Comparison of ENCODE assay signal across 20 mouse cellular contexts in genomic region chr10:119937481-119937880, GRCm38 (mm10).
DNase-seq lines count a peak whose midpoint lies in the region; ATAC-seq lines count a peak whose summit lies in the region.
"Had no signal": no experiment of that assay in that cellular context is flagged by ENCODE, and none has a peak within 500 bp of the region (broad histone marks: within the 10 kb centered on the region; RNA-seq: fewer than 3 reads in every experiment).

No protein-coding gene starts in this region.

- no peak overlapping the region for H3K27ac ChIP-seq in hindbrain, embryonic 14.5 days
- H3K27ac ChIP-seq in hindbrain, embryonic 11.5 days (ENCODE audit: low read depth, low read length) = no peak overlapping the region
- no peak overlapping the region for H3K27ac ChIP-seq in midbrain, embryonic 14.5 days (replicated peaks; ENCODE audit: low read depth, low read length)
- no peak overlapping the region for H3K27ac ChIP-seq in midbrain, embryonic 13.5 days
- no peak overlapping the region for H3K27ac ChIP-seq in embryonic facial prominence, embryonic 10.5 days (replicated peaks)
- 0 out of 2 replicates have a peak overlapping the region, but pooled peaks have one; percentile 55 for H3K27ac ChIP-seq in forebrain, embryonic 16.5 days (ENCODE audit: low read length)
- H3K27ac ChIP-seq: embryonic facial prominence, embryonic 12.5 days; heart, adult 2 months; heart, embryonic 15.5 days; intestine, embryonic 15.5 days had no signal

- no peak for DNase-seq in hindbrain, embryonic 14.5 days (ENCODE audit: low spot score)
- no peak for DNase-seq in hindbrain, embryonic 11.5 days (ENCODE audit: low spot score)
- peak; percentile 42 for DNase-seq in midbrain, embryonic 14.5 days
- DNase-seq in embryonic facial prominence, embryonic 10.5 days (ENCODE audit: low spot score) = peak; percentile 5
- DNase-seq in frontal cortex, postnatal 14 days (ENCODE audit: low spot score in 2 of 2) = no peak
- DNase-seq in cerebellum, adult 8-10 months = no peak
- DNase-seq: adrenal gland, postnatal 10 days; cerebellum, adult 18-20 months; cerebellum, postnatal 10 days; embryo, embryonic 11 days; gastrocnemius, postnatal 10 days; heart, adult 2 months; heart, postnatal 14 days; kidney, adult 18-20 months had no signal

- H3K27me3 ChIP-seq in hindbrain, embryonic 14.5 days (ENCODE audit: control insufficient read depth, insufficient read depth, low read length) = no peaks in the 10 kb centered on the region
- H3K27me3 ChIP-seq in hindbrain, embryonic 11.5 days (ENCODE audit: control insufficient read depth, insufficient read depth, low read length) = no peaks in the 10 kb centered on the region
- H3K27me3 ChIP-seq in midbrain, embryonic 14.5 days (ENCODE audit: control insufficient read depth, insufficient read depth, low read length) = no peaks in the 10 kb centered on the region
- H3K27me3 ChIP-seq in midbrain, embryonic 13.5 days = no peaks in the 10 kb centered on the region
- no peaks in the 10 kb centered on the region for H3K27me3 ChIP-seq in embryonic facial prominence, embryonic 10.5 days (replicated peaks; ENCODE audit: low read depth, poor library complexity, severe bottlenecking)
- H3K27me3 ChIP-seq in forebrain, embryonic 16.5 days (replicated peaks; ENCODE audit: control insufficient read depth, insufficient read depth, low read length) = no peaks in the 10 kb centered on the region
- H3K27me3 ChIP-seq: embryonic facial prominence, embryonic 12.5 days; heart, embryonic 15.5 days; intestine, embryonic 15.5 days had no signal

- 0 out of 2 replicates have a peak overlapping the region, but pooled peaks have one; percentile 4 for H3K4me2 ChIP-seq in hindbrain, embryonic 14.5 days (replicated peaks)
- no peak overlapping the region for H3K4me2 ChIP-seq in hindbrain, embryonic 11.5 days (replicated peaks; ENCODE audit: low read depth, low read length)
- no peak overlapping the region for H3K4me2 ChIP-seq in midbrain, embryonic 14.5 days (ENCODE audit: low read length)
- no peak overlapping the region for H3K4me2 ChIP-seq in midbrain, embryonic 13.5 days (replicated peaks)
- H3K4me2 ChIP-seq in forebrain, embryonic 16.5 days (ENCODE audit: low read length) = peak overlapping the region; percentile 29
- H3K4me2 ChIP-seq: embryonic facial prominence, embryonic 12.5 days; heart, embryonic 11.5 days; heart, embryonic 15.5 days; intestine, embryonic 15.5 days had no signal

- H3K9ac ChIP-seq in hindbrain, embryonic 14.5 days = no peak overlapping the region
- no peak overlapping the region for H3K9ac ChIP-seq in hindbrain, embryonic 11.5 days (ENCODE audit: low read depth, low read length)
- no peak overlapping the region for H3K9ac ChIP-seq in midbrain, embryonic 14.5 days (replicated peaks; ENCODE audit: low read length)
- no peak overlapping the region for H3K9ac ChIP-seq in midbrain, embryonic 13.5 days (replicated peaks)
- H3K9ac ChIP-seq in forebrain, embryonic 16.5 days (replicated peaks; ENCODE audit: low read depth, low read length) = no peak overlapping the region
- H3K9ac ChIP-seq: embryonic facial prominence, embryonic 12.5 days; heart, embryonic 15.5 days; intestine, embryonic 15.5 days had no signal

- WGBS in hindbrain, embryonic 14.5 days = 71% methylated on average over 16 of the region's 16 CpGs
- WGBS in hindbrain, embryonic 11.5 days = 93% methylated on average over 16 of the region's 16 CpGs
- WGBS in midbrain, embryonic 14.5 days = 78% methylated on average over 16 of the region's 16 CpGs
- WGBS in midbrain, embryonic 13.5 days = 84% methylated on average over 16 of the region's 16 CpGs
- 91% methylated on average over 16 of the region's 16 CpGs for WGBS in embryonic facial prominence, embryonic 10.5 days
- WGBS in forebrain, embryonic 16.5 days = 43% methylated on average over 16 of the region's 16 CpGs

- H3K4me3 ChIP-seq in hindbrain, embryonic 14.5 days (replicated peaks; ENCODE audit: low read length) = no peak overlapping the region
- no peak overlapping the region for H3K4me3 ChIP-seq in hindbrain, embryonic 11.5 days (ENCODE audit: low read depth, low read length)
- H3K4me3 ChIP-seq in midbrain, embryonic 14.5 days (replicated peaks; ENCODE audit: low read depth, low read length) = no peak overlapping the region
- no peak overlapping the region for H3K4me3 ChIP-seq in midbrain, embryonic 13.5 days (replicated peaks)
- H3K4me3 ChIP-seq in embryonic facial prominence, embryonic 10.5 days = no peak overlapping the region
- no peak overlapping the region for H3K4me3 ChIP-seq in forebrain, embryonic 16.5 days (replicated peaks; ENCODE audit: low read length)
- H3K4me3 ChIP-seq: embryonic facial prominence, embryonic 12.5 days; heart, adult 2 months; heart, embryonic 15.5 days; intestine, embryonic 15.5 days had no signal

- H3K4me1 ChIP-seq in hindbrain, embryonic 14.5 days (replicated peaks; ENCODE audit: control insufficient read depth, insufficient read depth, low read length) = no peaks in the 10 kb centered on the region
- no peaks in the 10 kb centered on the region for H3K4me1 ChIP-seq in hindbrain, embryonic 11.5 days (replicated peaks; ENCODE audit: control insufficient read depth, insufficient read depth, low read length)
- H3K4me1 ChIP-seq in midbrain, embryonic 14.5 days (ENCODE audit: control insufficient read depth, insufficient read depth, low read length) = no peaks in the 10 kb centered on the region
- no peaks in the 10 kb centered on the region for H3K4me1 ChIP-seq in midbrain, embryonic 13.5 days (replicated peaks)
- no peaks in the 10 kb centered on the region for H3K4me1 ChIP-seq in embryonic facial prominence, embryonic 10.5 days
- H3K4me1 ChIP-seq in forebrain, embryonic 16.5 days (replicated peaks; ENCODE audit: control insufficient read depth, insufficient read depth, low read length) = 0 out of 2 replicates have a peak, but pooled peaks cover 4% of the 10 kb centered on the region
- H3K4me1 ChIP-seq: embryonic facial prominence, embryonic 12.5 days; heart, embryonic 15.5 days; intestine, embryonic 15.5 days had no signal

- H3K36me3 ChIP-seq in hindbrain, embryonic 14.5 days (replicated peaks; ENCODE audit: control insufficient read depth, insufficient read depth) = no peaks in the 10 kb centered on the region
- H3K36me3 ChIP-seq in hindbrain, embryonic 11.5 days (ENCODE audit: control insufficient read depth, insufficient read depth, low read length) = no peaks in the 10 kb centered on the region
- no peaks in the 10 kb centered on the region for H3K36me3 ChIP-seq in midbrain, embryonic 14.5 days (ENCODE audit: control insufficient read depth, insufficient read depth, low read length)
- 0 out of 2 replicates have a peak, but pooled peaks cover 5% of the 10 kb centered on the region for H3K36me3 ChIP-seq in midbrain, embryonic 13.5 days
- no peaks in the 10 kb centered on the region for H3K36me3 ChIP-seq in embryonic facial prominence, embryonic 10.5 days (replicated peaks)
- H3K36me3 ChIP-seq in forebrain, embryonic 16.5 days (ENCODE audit: control insufficient read depth, insufficient read depth) = no peaks in the 10 kb centered on the region
- H3K36me3 ChIP-seq: embryonic facial prominence, embryonic 12.5 days; heart, embryonic 15.5 days; intestine, embryonic 15.5 days had no signal

- no peak for ATAC-seq in hindbrain, embryonic 14.5 days (ENCODE audit: low FRiP score)
- ATAC-seq in hindbrain, embryonic 11.5 days (ENCODE audit: low FRiP score) = no peak
- no peak for ATAC-seq in midbrain, embryonic 14.5 days (ENCODE audit: low FRiP score, low TSS enrichment)
- no peak for ATAC-seq in midbrain, embryonic 13.5 days
- 0 out of 2 replicates have a peak, but pooled peaks have one; percentile 20 for ATAC-seq in forebrain, embryonic 16.5 days
- ATAC-seq: intestine, embryonic 15.5 days had no signal

- H3K9me3 ChIP-seq in hindbrain, embryonic 14.5 days (ENCODE audit: control insufficient read depth, low read length) = no peaks in the 10 kb centered on the region
- no peaks in the 10 kb centered on the region for H3K9me3 ChIP-seq in hindbrain, embryonic 11.5 days (ENCODE audit: control insufficient read depth, low read length)
- H3K9me3 ChIP-seq in midbrain, embryonic 14.5 days (ENCODE audit: control insufficient read depth, low read length) = no peaks in the 10 kb centered on the region
- H3K9me3 ChIP-seq in midbrain, embryonic 13.5 days = no peaks in the 10 kb centered on the region
- H3K9me3 ChIP-seq in embryonic facial prominence, embryonic 10.5 days = no peaks in the 10 kb centered on the region
- H3K9me3 ChIP-seq in forebrain, embryonic 16.5 days (ENCODE audit: control insufficient read depth, low read length) = no peaks in the 10 kb centered on the region
- H3K9me3 ChIP-seq: embryonic facial prominence, embryonic 12.5 days; heart, embryonic 15.5 days; intestine, embryonic 15.5 days had no signal

Comparison
In these comparisons a context has a peak if more than half of its experiments do, and no peak if none do; other contexts are left out.
1. H3K4me2 ChIP-seq: peak in hindbrain, embryonic 14.5 days (single experiment) and forebrain, embryonic 16.5 days (single experiment); none in hindbrain, embryonic 11.5 days (single experiment), midbrain, embryonic 14.5 days (single experiment) and midbrain, embryonic 13.5 days (single experiment).
2. DNase-seq: peak in midbrain, embryonic 14.5 days (single experiment) and embryonic facial prominence, embryonic 10.5 days (single experiment); none in hindbrain, embryonic 14.5 days (single experiment), hindbrain, embryonic 11.5 days (single experiment), frontal cortex, postnatal 14 days (0 of 2) and cerebellum, adult 8-10 months (single experiment).